Mouse (Mus musculus): ENCODE data around the gene Polr2f. TPM values are rescaled to one million over a fixed set of nuclear protein-coding genes. Genes with fewer than 3 reads are reported as not detected.

Gene Polr2f
- polyA plus RNA-seq, 1 experiment from 2014 or later: 248 TPM

- H3K4me3 ChIP-seq (replicated peaks): no peak overlapping the region
- H3K9me3 ChIP-seq (replicated peaks): no peaks in the 10 kb centered on the region
- H3K4me1 ChIP-seq: no peaks in the 10 kb centered on the region
- H3K27ac ChIP-seq (replicated peaks): no peak overlapping the region
- H3K4me2 ChIP-seq: no peak overlapping the region
- no peak for ATAC-seq (ENCODE audit: low FRiP score)
- H3K27me3 ChIP-seq (replicated peaks): no peaks in the 10 kb centered on the region
- H3K36me3 ChIP-seq: peaks cover 82% of the 10 kb centered on the region
- no peak overlapping the region for H3K9ac ChIP-seq (replicated peaks)
- 83% methylated on average over 13 of the region's 13 CpGs for WGBS
Observed at GRCm38 (mm10) chr15:79122546-79122945, 18.3 kb upstream of the Polr2f start.

GRCm38 (mm10) chr15:79123751-79124150, 17.1 kb upstream of the Polr2f start:
- no peak for ATAC-seq (ENCODE audit: low FRiP score)
- Histone ChIP-seq H3K9me3 (replicated peaks) (no peaks in the 10 kb centered on the region), H3K4me2 (no peak overlapping the region), H3K36me3 (peaks cover 90% of the 10 kb centered on the region), H3K4me3 (replicated peaks) (no peak overlapping the region), H3K27me3 (replicated peaks) (no peaks in the 10 kb centered on the region), H3K9ac (replicated peaks) (no peak overlapping the region), H3K27ac (replicated peaks) (no peak overlapping the region), H3K4me1 (no peaks in the 10 kb centered on the region)
- WGBS: 93% methylated on average over 6 of the region's 6 CpGs

- ATAC-seq (ENCODE audit: low FRiP score): no peak
- Histone ChIP-seq H3K27ac (replicated peaks) (no peak overlapping the region), H3K4me2 (no peak overlapping the region), H3K9me3 (replicated peaks) (no peaks in the 10 kb centered on the region), H3K4me3 (replicated peaks) (no peak overlapping the region), H3K27me3 (replicated peaks) (no peaks in the 10 kb centered on the region), H3K9ac (replicated peaks) (no peak overlapping the region), H3K36me3 (peaks cover 88% of the 10 kb centered on the region), H3K4me1 (no peaks in the 10 kb centered on the region)
- WGBS: 85% methylated on average over 10 of the region's 10 CpGs
Observed at GRCm38 (mm10) chr15:79124331-79124875, 16.4 kb upstream of the Polr2f start.

- no peaks in the 10 kb centered on the region for H3K9me3 ChIP-seq (replicated peaks)
- H3K9ac ChIP-seq (replicated peaks): no peak overlapping the region
- WGBS: 80% methylated on average over 13 of the region's 13 CpGs
- ATAC-seq (ENCODE audit: low FRiP score): no peak
- H3K27me3 ChIP-seq (replicated peaks): no peaks in the 10 kb centered on the region
- H3K4me2 ChIP-seq: no peak overlapping the region
- no peak overlapping the region for H3K4me3 ChIP-seq (replicated peaks)
- H3K36me3 ChIP-seq: peaks cover 89% of the 10 kb centered on the region
- H3K4me1 ChIP-seq: no peaks in the 10 kb centered on the region
- no peak overlapping the region for H3K27ac ChIP-seq (replicated peaks)
Observed at GRCm38 (mm10) chr15:79126217-79126932, 14.4 kb upstream of the Polr2f start.

- H3K9me3 ChIP-seq (replicated peaks): no peaks in the 10 kb centered on the region
- H3K4me2 ChIP-seq: no peak overlapping the region
- no peak overlapping the region for H3K27ac ChIP-seq (replicated peaks)
- H3K27me3 ChIP-seq (replicated peaks): no peaks in the 10 kb centered on the region
- H3K4me1 ChIP-seq: no peaks in the 10 kb centered on the region
- H3K36me3 ChIP-seq: peaks cover 89% of the 10 kb centered on the region
- H3K4me3 ChIP-seq (replicated peaks): no peak overlapping the region
- WGBS: 97% methylated on average over 12 of the region's 12 CpGs
- H3K9ac ChIP-seq (replicated peaks): no peak overlapping the region
- ATAC-seq (ENCODE audit: low FRiP score): no peak
Observed at GRCm38 (mm10) chr15:79127101-79127500, 13.7 kb upstream of the Polr2f start.

GRCm38 (mm10) chr15:79128208-79128607, 12.6 kb upstream of the Polr2f start:
- ATAC-seq (ENCODE audit: low FRiP score): no peak
- Histone ChIP-seq H3K27me3 (replicated peaks) (no peaks in the 10 kb centered on the region), H3K4me2 (no peak overlapping the region), H3K36me3 (peaks cover 89% of the 10 kb centered on the region), H3K27ac (replicated peaks) (no peak overlapping the region), H3K4me3 (replicated peaks) (no peak overlapping the region), H3K4me1 (no peaks in the 10 kb centered on the region), H3K9ac (replicated peaks) (no peak overlapping the region), H3K9me3 (replicated peaks) (no peaks in the 10 kb centered on the region)
- WGBS: 98% methylated on average over 5 of the region's 5 CpGs

GRCm38 (mm10) chr15:79129311-79129710, 11.5 kb upstream of the Polr2f start:
- no peaks in the 10 kb centered on the region for H3K4me1 ChIP-seq
- H3K27me3 ChIP-seq (replicated peaks): no peaks in the 10 kb centered on the region
- H3K4me2 ChIP-seq: no peak overlapping the region
- peaks cover 89% of the 10 kb centered on the region for H3K36me3 ChIP-seq
- 85% methylated on average over 7 of the region's 7 CpGs for WGBS
- no peak overlapping the region for H3K27ac ChIP-seq (replicated peaks)
- H3K9ac ChIP-seq (replicated peaks): no peak overlapping the region
- no peak overlapping the region for H3K4me3 ChIP-seq (replicated peaks)
- no peak for ATAC-seq (ENCODE audit: low FRiP score)
- no peaks in the 10 kb centered on the region for H3K9me3 ChIP-seq (replicated peaks)

GRCm38 (mm10) chr15:79130782-79131181, 10.0 kb upstream of the Polr2f start:
- Histone ChIP-seq H3K4me2 (no peak overlapping the region), H3K36me3 (peaks cover 74% of the 10 kb centered on the region)

GRCm38 (mm10) chr15:79131442-79131841, 9.4 kb upstream of the Polr2f start:
- Histone ChIP-seq H3K4me3 (replicated peaks) (no peak overlapping the region), H3K9ac (replicated peaks) (no peak overlapping the region), H3K4me1 (0 out of 2 replicates have a peak, but pooled peaks cover 2% of the 10 kb centered on the region), H3K4me2 (no peak overlapping the region), H3K9me3 (replicated peaks) (no peaks in the 10 kb centered on the region), H3K36me3 (peaks cover 70% of the 10 kb centered on the region), H3K27me3 (replicated peaks) (no peaks in the 10 kb centered on the region), H3K27ac (replicated peaks) (no peak overlapping the region)
- ATAC-seq (ENCODE audit: low FRiP score): no peak
- 70% methylated on average over 7 of the region's 7 CpGs for WGBS

More at GRCm38 (mm10) chr15:79130782-79131181, 10.0 kb upstream of the Polr2f start:
- Histone ChIP-seq H3K9me3 (replicated peaks) (no peaks in the 10 kb centered on the region), H3K9ac (replicated peaks) (no peak overlapping the region), H3K4me1 (0 out of 2 replicates have a peak, but pooled peaks cover 2% of the 10 kb centered on the region), H3K27ac (replicated peaks) (no peak overlapping the region), H3K4me3 (replicated peaks) (no peak overlapping the region), H3K27me3 (replicated peaks) (no peaks in the 10 kb centered on the region)
- ATAC-seq (ENCODE audit: low FRiP score): no peak
- 84% methylated on average over 10 of the region's 10 CpGs for WGBS

- H3K27me3 ChIP-seq (replicated peaks): no peaks in the 10 kb centered on the region
- 0 out of 2 replicates have a peak, but pooled peaks cover 2% of the 10 kb centered on the region for H3K4me1 ChIP-seq
- H3K36me3 ChIP-seq: peaks cover 55% of the 10 kb centered on the region
- H3K9ac ChIP-seq (replicated peaks): no peak overlapping the region
- H3K27ac ChIP-seq (replicated peaks): no peak overlapping the region
- no peak overlapping the region for H3K4me2 ChIP-seq
- WGBS: 82% methylated on average over 6 of the region's 6 CpGs
- no peaks in the 10 kb centered on the region for H3K9me3 ChIP-seq (replicated peaks)
- ATAC-seq (ENCODE audit: low FRiP score): no peak
- no peak overlapping the region for H3K4me3 ChIP-seq (replicated peaks)
Observed at GRCm38 (mm10) chr15:79133191-79133661, 7.6 kb upstream of the Polr2f start.

- no peaks in the 10 kb centered on the region for H3K9me3 ChIP-seq (replicated peaks)
- H3K9ac ChIP-seq (replicated peaks): no peak overlapping the region
- ATAC-seq (ENCODE audit: low FRiP score): no peak; the same call in 1 of the 2 replicates
- H3K4me3 ChIP-seq (replicated peaks): no peak overlapping the region
- H3K4me2 ChIP-seq: no peak overlapping the region
- no peaks in the 10 kb centered on the region for H3K27me3 ChIP-seq (replicated peaks)
- WGBS: 86% methylated on average over 9 of the region's 9 CpGs
- H3K4me1 ChIP-seq: 0 out of 2 replicates have a peak, but pooled peaks cover 4% of the 10 kb centered on the region
- H3K36me3 ChIP-seq: peaks cover 46% of the 10 kb centered on the region
- H3K27ac ChIP-seq (replicated peaks): 0 out of 2 replicates have a peak overlapping the region, but pooled peaks have one; percentile 13
Observed at GRCm38 (mm10) chr15:79134496-79135270, 6.1 kb upstream of the Polr2f start.

Measured in neural tube, embryonic 15.5 days (tissue).